Mouse (Mus musculus) limb, embryonic 11.5 days (tissue): ENCODE data around the gene Higd1a. TPM values are rescaled to one million over a fixed set of nuclear protein-coding genes. Genes with fewer than 3 reads are reported as not detected.

Experiments
- ATAC-seq: fragments of 200-750 bp; cut with Nextera tagmentation; 2 replicates; pipeline ENCODE4 v1.8.0; 2017; ENCODE audit warnings: low read depth; ENCODE audit not compliant: insufficient number of reproducible peaks, low FRiP score, low TSS enrichment
- DNase-seq: peaks from one replicate; pipeline ENCODE4 v3.0.0-alpha.2; 2015; ENCODE audit warnings: low spot score
- H3K27ac ChIP-seq: fragments of 300-500 bp; sonication (generic); replicated peaks from 2 replicates; pipeline ENCODE4 v1.5.1; 2014; ENCODE audit warnings: low read depth, mild to moderate bottlenecking, low read length
- H3K27me3 ChIP-seq: fragments of 300-500 bp; sonication (generic); 2 replicates; pipeline ENCODE4 v1.6.1; 2014; ENCODE audit warnings: mild to moderate bottlenecking, low read length, mixed read lengths; ENCODE audit not compliant: control insufficient read depth, insufficient read depth
- H3K36me3 ChIP-seq: fragments of 300-500 bp; sonication (generic); 2 replicates; pipeline ENCODE4 v1.6.1; 2014; ENCODE audit warnings: mild to moderate bottlenecking, low read length, moderate library complexity, mixed read lengths; ENCODE audit not compliant: control insufficient read depth, insufficient read depth
- H3K4me1 ChIP-seq: fragments of 300-500 bp; sonication (generic); 2 replicates; pipeline ENCODE4 v1.6.1; 2014; ENCODE audit warnings: low read length, mixed read lengths; ENCODE audit not compliant: control insufficient read depth, insufficient read depth
- H3K4me2 ChIP-seq: fragments of 300-500 bp; sonication (generic); 2 replicates; pipeline ENCODE4 v1.6.1; 2014; ENCODE audit warnings: low read depth, mild to moderate bottlenecking, moderate library complexity; ENCODE audit not compliant: severe bottlenecking
- H3K4me3 ChIP-seq: fragments of 300-500 bp; sonication (generic); 2 replicates; pipeline ENCODE4 v1.5.1; 2014; ENCODE audit warnings: low read depth, low read length
- H3K9ac ChIP-seq: fragments of 300-500 bp; sonication (generic); 2 replicates; pipeline ENCODE4 v1.6.1; 2014; ENCODE audit warnings: mild to moderate bottlenecking, low read length
- H3K9me3 ChIP-seq: fragments of 300-500 bp; sonication (generic); 2 replicates; pipeline ENCODE4 v1.6.1; 2016; ENCODE audit warnings: low read length; ENCODE audit not compliant: control insufficient read depth
- WGBS: fragments of 180-500 bp; shearing (Covaris S2); extraction: QIAGEN DNeasy Blood & Tissue Kit; methylation state at CpG from one replicate; pipeline ENCODE4 v1.1.7; 2014; 5-methylcytosine and 5-hydroxymethylcytosine counted together
- polyA plus RNA-seq: library from polyadenylated mRNA; unstranded; fragments of >200 nt; fragmentation: Nextera tagmentation; extraction: Ambion mirVana; gene quantifications from 2 replicates; pipeline ENCODE4 v1.2.1, GENCODE M21; 2014

Gene Higd1a
- polyA plus RNA-seq, 1 experiment from 2014 or later = 149 TPM

GRCm38 (mm10) chr9:121823991-121824390, 34.2 kb downstream of the Higd1a start:
- H3K9me3 ChIP-seq = no peaks in the 10 kb centered on the region
- H3K4me2 ChIP-seq = no peak overlapping the region
- ATAC-seq (no peak), DNase-seq (no peak)
- WGBS = 86% methylated on average over 7 of the region's 7 CpGs
- no peak overlapping the region for H3K4me3 ChIP-seq
- H3K27ac ChIP-seq = no peak overlapping the region
- H3K36me3 ChIP-seq = no peaks in the 10 kb centered on the region
- no peaks in the 10 kb centered on the region for H3K4me1 ChIP-seq
- no peak overlapping the region for H3K9ac ChIP-seq
- no peaks in the 10 kb centered on the region for H3K27me3 ChIP-seq

- no peak overlapping the region for H3K27ac ChIP-seq
- H3K36me3 ChIP-seq = no peaks in the 10 kb centered on the region
- WGBS = 91% methylated on average over 1 of the region's 1 CpGs
- H3K27me3 ChIP-seq = no peaks in the 10 kb centered on the region
- no peak for ATAC-seq
- no peak for DNase-seq
- H3K9ac ChIP-seq = no peak overlapping the region
- no peaks in the 10 kb centered on the region for H3K9me3 ChIP-seq
- no peaks in the 10 kb centered on the region for H3K4me1 ChIP-seq
- no peak overlapping the region for H3K4me2 ChIP-seq
- no peak overlapping the region for H3K4me3 ChIP-seq
Observed at GRCm38 (mm10) chr9:121823051-121823450, 35.1 kb downstream of the Higd1a start.

- Histone ChIP-seq H3K27me3 (no peaks in the 10 kb centered on the region), H3K9me3 (no peaks in the 10 kb centered on the region), H3K36me3 (no peaks in the 10 kb centered on the region), H3K4me3 (no peak overlapping the region), H3K9ac (no peak overlapping the region), H3K4me1 (no peaks in the 10 kb centered on the region), H3K27ac (no peak overlapping the region), H3K4me2 (no peak overlapping the region)
- WGBS = 79% methylated on average over 6 of the region's 6 CpGs
- ATAC-seq = no peak
- DNase-seq = no peak
Observed at GRCm38 (mm10) chr9:121822585-121822991, 35.6 kb downstream of the Higd1a start.

- no peaks in the 10 kb centered on the region for H3K9me3 ChIP-seq
- no peaks in the 10 kb centered on the region for H3K27me3 ChIP-seq
- DNase-seq (no peak), ATAC-seq (no peak)
- no peak overlapping the region for H3K4me3 ChIP-seq
- H3K9ac ChIP-seq = no peak overlapping the region
- no peak overlapping the region for H3K27ac ChIP-seq
- no peaks in the 10 kb centered on the region for H3K36me3 ChIP-seq
- no peak overlapping the region for H3K4me2 ChIP-seq
- WGBS = 66% methylated on average over 5 of the region's 5 CpGs
- no peaks in the 10 kb centered on the region for H3K4me1 ChIP-seq
Observed at GRCm38 (mm10) chr9:121820765-121821164, 37.4 kb downstream of the Higd1a start.

GRCm38 (mm10) chr9:121819771-121820471, 38.2 kb downstream of the Higd1a start:
- no peak overlapping the region for H3K4me2 ChIP-seq
- 65% methylated on average over 7 of the region's 7 CpGs for WGBS

GRCm38 (mm10) chr9:121819073-121819770, 38.9 kb downstream of the Higd1a start:
- Histone ChIP-seq H3K9ac (no peak overlapping the region), H3K4me2 (no peak overlapping the region)
- no peak; the same call in 1 of the 2 replicates for ATAC-seq

More at GRCm38 (mm10) chr9:121819771-121820471, 38.2 kb downstream of the Higd1a start:
- no peaks in the 10 kb centered on the region for H3K36me3 ChIP-seq
- ATAC-seq (no peak), DNase-seq (no peak)
- no peak overlapping the region for H3K27ac ChIP-seq
- H3K4me3 ChIP-seq = no peak overlapping the region
- H3K4me1 ChIP-seq = no peaks in the 10 kb centered on the region
- H3K27me3 ChIP-seq = no peaks in the 10 kb centered on the region
- H3K9me3 ChIP-seq = no peaks in the 10 kb centered on the region
- no peak overlapping the region for H3K9ac ChIP-seq

GRCm38 (mm10) chr9:121815183-121815582, 43.0 kb downstream of the Higd1a start:
- Histone ChIP-seq H3K9ac (no peak overlapping the region), H3K4me1 (no peaks in the 10 kb centered on the region), H3K27me3 (no peaks in the 10 kb centered on the region), H3K9me3 (no peaks in the 10 kb centered on the region), H3K36me3 (no peaks in the 10 kb centered on the region), H3K4me2 (no peak overlapping the region), H3K4me3 (no peak overlapping the region), H3K27ac (no peak overlapping the region)
- WGBS = 76% methylated on average over 6 of the region's 6 CpGs
- ATAC-seq (no peak), DNase-seq (no peak)

More at GRCm38 (mm10) chr9:121819073-121819770, 38.9 kb downstream of the Higd1a start:
- no peaks in the 10 kb centered on the region for H3K27me3 ChIP-seq
- H3K9me3 ChIP-seq = no peaks in the 10 kb centered on the region
- no peaks in the 10 kb centered on the region for H3K36me3 ChIP-seq
- 65% methylated on average over 9 of the region's 9 CpGs for WGBS
- H3K4me1 ChIP-seq = no peaks in the 10 kb centered on the region
- H3K27ac ChIP-seq = no peak overlapping the region
- DNase-seq = no peak
- no peak overlapping the region for H3K4me3 ChIP-seq

GRCm38 (mm10) chr9:121810081-121810821, 47.9 kb downstream of the Higd1a start:
- H3K9ac ChIP-seq = no peak overlapping the region
- DNase-seq (no peak), ATAC-seq (no peak)
- no peak overlapping the region for H3K27ac ChIP-seq
- no peaks in the 10 kb centered on the region for H3K27me3 ChIP-seq
- no peaks in the 10 kb centered on the region for H3K4me1 ChIP-seq
- H3K4me2 ChIP-seq = no peak overlapping the region
- no peak overlapping the region for H3K4me3 ChIP-seq
- H3K9me3 ChIP-seq = no peaks in the 10 kb centered on the region
- no peaks in the 10 kb centered on the region for H3K36me3 ChIP-seq
- WGBS = 48% methylated on average over 15 of the region's 15 CpGs
